Mouse (Mus musculus): Measurements from ENCODE around the gene Celsr3. TPM values are rescaled to one million over a fixed set of nuclear protein-coding genes. Genes with fewer than 3 reads are reported as not detected.

The Celsr3 gene
- 2.1 and 2.2 TPM in 2 replicates for polyA plus RNA-seq (2012; ENCODE audit: insufficient read depth, insufficient read length, missing spikeins)

GRCm38 (mm10) chr9:108825820-108826699 lies at the start of gene Celsr3:
Celsr3 (plus strand) TSS chr9:108826320.
- TF ChIP-seq CTCF (IDR thresholded peaks at IDR 0.05; ENCODE audit: low read depth, low read length) (no peak), POLR2A (IDR thresholded peaks at IDR 0.05; ENCODE audit: borderline replicate concordance, low read depth, low read length) (no peak)
- peaks cover 8% of the 10 kb centered on the region for H3K4me1 ChIP-seq (ENCODE audit: control insufficient read depth, insufficient read depth, low read length)
- peak within 1 kb of the TSS; percentile 63 for H3K4me3 ChIP-seq (ENCODE audit: insufficient read depth, low read length)
- no peak within 1 kb of the TSS for H3K27ac ChIP-seq (ENCODE audit: insufficient read depth, low read depth, low read length)

GRCm38 (mm10) chr9:108776614-108777013 lies 49.5 kb upstream of the Celsr3 start:
- Histone ChIP-seq H3K4me3 (ENCODE audit: insufficient read depth, low read length) (no peak overlapping the region), H3K27ac (ENCODE audit: insufficient read depth, low read depth, low read length) (no peak overlapping the region), H3K4me1 (ENCODE audit: control insufficient read depth, insufficient read depth, low read length) (no peaks in the 10 kb centered on the region)
- TF ChIP-seq CTCF (IDR thresholded peaks at IDR 0.05; ENCODE audit: low read depth, low read length): no peak
- no peak for TF ChIP-seq POLR2A (IDR thresholded peaks at IDR 0.05; ENCODE audit: borderline replicate concordance, low read depth, low read length)

GRCm38 (mm10) chr9:108777276-108777675 lies 48.8 kb upstream of the Celsr3 start:
- H3K4me3 ChIP-seq (ENCODE audit: insufficient read depth, low read length): no peak overlapping the region
- TF ChIP-seq CTCF (IDR thresholded peaks at IDR 0.05; ENCODE audit: low read depth, low read length) (no peak), POLR2A (IDR thresholded peaks at IDR 0.05; ENCODE audit: borderline replicate concordance, low read depth, low read length) (no peak)
- H3K27ac ChIP-seq (ENCODE audit: insufficient read depth, low read depth, low read length): no peak overlapping the region

GRCm38 (mm10) chr9:108780959-108781358 lies 45.2 kb upstream of the Celsr3 start:
- H3K27ac ChIP-seq (ENCODE audit: insufficient read depth, low read depth, low read length): no peak overlapping the region
- no peak for TF ChIP-seq POLR2A (IDR thresholded peaks at IDR 0.05; ENCODE audit: borderline replicate concordance, low read depth, low read length)
- TF ChIP-seq CTCF (IDR thresholded peaks at IDR 0.05; ENCODE audit: low read depth, low read length): no peak

More at GRCm38 (mm10) chr9:108777276-108777675, 48.8 kb upstream of the Celsr3 start:
- H3K4me1 ChIP-seq (ENCODE audit: control insufficient read depth, insufficient read depth, low read length): no peaks in the 10 kb centered on the region

GRCm38 (mm10) chr9:108781891-108782290 lies 44.2 kb upstream of the Celsr3 start:
- H3K4me1 ChIP-seq (ENCODE audit: control insufficient read depth, insufficient read depth, low read length): peaks cover 14% of the 10 kb centered on the region
- H3K27ac ChIP-seq (ENCODE audit: insufficient read depth, low read depth, low read length): no peak overlapping the region
- TF ChIP-seq CTCF (IDR thresholded peaks at IDR 0.05; ENCODE audit: low read depth, low read length) (no peak), POLR2A (IDR thresholded peaks at IDR 0.05; ENCODE audit: borderline replicate concordance, low read depth, low read length) (no peak)
- H3K4me3 ChIP-seq (ENCODE audit: insufficient read depth, low read length): no peak overlapping the region

More at GRCm38 (mm10) chr9:108780959-108781358, 45.2 kb upstream of the Celsr3 start:
- H3K4me3 ChIP-seq (ENCODE audit: insufficient read depth, low read length): no peak overlapping the region
- peaks cover 9% of the 10 kb centered on the region for H3K4me1 ChIP-seq (ENCODE audit: control insufficient read depth, insufficient read depth, low read length)

GRCm38 (mm10) chr9:108782836-108783547 lies 43.1 kb upstream of the Celsr3 start:
- no peak overlapping the region for H3K27ac ChIP-seq (ENCODE audit: insufficient read depth, low read depth, low read length)
- TF ChIP-seq POLR2A (IDR thresholded peaks at IDR 0.05; ENCODE audit: borderline replicate concordance, low read depth, low read length) (no peak), CTCF (IDR thresholded peaks at IDR 0.05; ENCODE audit: low read depth, low read length) (no peak)

GRCm38 (mm10) chr9:108783548-108784463 lies 42.3 kb upstream of the Celsr3 start, which contains the start of gene Ip6k2:
Ip6k2 (plus strand) TSS chr9:108783796.
- Histone ChIP-seq H3K4me1 (ENCODE audit: control insufficient read depth, insufficient read depth, low read length) (peaks cover 14% of the 10 kb centered on the region), H3K4me3 (ENCODE audit: insufficient read depth, low read length) (peak within 1 kb of the TSS; percentile 97), H3K27ac (ENCODE audit: insufficient read depth, low read depth, low read length) (no peak within 1 kb of the TSS)
- TF ChIP-seq CTCF (IDR thresholded peaks at IDR 0.05; ENCODE audit: low read depth, low read length) (no peak), POLR2A (IDR thresholded peaks at IDR 0.05; ENCODE audit: borderline replicate concordance, low read depth, low read length) (no peak)

More at GRCm38 (mm10) chr9:108782836-108783547, 43.1 kb upstream of the Celsr3 start:
- peak overlapping the region; percentile 97 for H3K4me3 ChIP-seq (ENCODE audit: insufficient read depth, low read length)
- H3K4me1 ChIP-seq (ENCODE audit: control insufficient read depth, insufficient read depth, low read length): peaks cover 14% of the 10 kb centered on the region

GRCm38 (mm10) chr9:108785416-108785815 lies 40.7 kb upstream of the Celsr3 start:
- Histone ChIP-seq H3K4me1 (ENCODE audit: control insufficient read depth, insufficient read depth, low read length) (peaks cover 14% of the 10 kb centered on the region), H3K27ac (ENCODE audit: insufficient read depth, low read depth, low read length) (no peak overlapping the region), H3K4me3 (ENCODE audit: insufficient read depth, low read length) (no peak overlapping the region)
- TF ChIP-seq POLR2A (IDR thresholded peaks at IDR 0.05; ENCODE audit: borderline replicate concordance, low read depth, low read length): no peak
- TF ChIP-seq CTCF (IDR thresholded peaks at IDR 0.05; ENCODE audit: low read depth, low read length): no peak

GRCm38 (mm10) chr9:108786494-108786893 lies 39.6 kb upstream of the Celsr3 start:
- Histone ChIP-seq H3K4me3 (ENCODE audit: insufficient read depth, low read length) (no peak overlapping the region), H3K4me1 (ENCODE audit: control insufficient read depth, insufficient read depth, low read length) (peaks cover 14% of the 10 kb centered on the region), H3K27ac (ENCODE audit: insufficient read depth, low read depth, low read length) (no peak overlapping the region)
- no peak for TF ChIP-seq CTCF (IDR thresholded peaks at IDR 0.05; ENCODE audit: low read depth, low read length)
- TF ChIP-seq POLR2A (IDR thresholded peaks at IDR 0.05; ENCODE audit: borderline replicate concordance, low read depth, low read length): no peak

Data from bone marrow macrophage, adult 2 months (primary cell).